Mouse (Mus musculus) C2C12 (cell line): ENCODE measurements around the gene Phactr1. TPM values are rescaled to one million over a fixed set of nuclear protein-coding genes. Genes with fewer than 3 reads are reported as not detected.

Source experiments
- H3K27me3 ChIP-seq: one replicate; pipeline ENCODE4 v1.6.1; 2011; ENCODE audit not compliant: control insufficient read depth, insufficient read depth, insufficient read length
- H3K36me3 ChIP-seq: one replicate; pipeline ENCODE4 v1.6.1; 2011; ENCODE audit not compliant: control insufficient read depth, insufficient read depth
- H3K4me3 ChIP-seq: one replicate; pipeline ENCODE4 v1.5.1; 2011; ENCODE audit warnings: mild to moderate bottlenecking, control low read depth; ENCODE audit not compliant: poor library complexity, insufficient read depth, severe bottlenecking
- H3K79me2 ChIP-seq: one replicate; pipeline ENCODE4 v1.6.1; 2011; ENCODE audit not compliant: control insufficient read depth, insufficient read depth
- H3K79me3 ChIP-seq: one replicate; pipeline ENCODE4 v1.6.1; 2011; ENCODE audit warnings: low read depth, control low read depth
- H3ac ChIP-seq: one replicate; pipeline ENCODE3; 2011; ENCODE audit warnings: low read depth; ENCODE audit not compliant: control insufficient read depth, insufficient read length
- CEBPB ChIP-seq: IDR thresholded peaks from one replicate; pipeline ENCODE4 v1.6.1; 2011; ENCODE audit warnings: low read depth, mild to moderate bottlenecking, control low read depth, moderate library complexity
- CTCF ChIP-seq: IDR thresholded peaks from one replicate; pipeline ENCODE4 v1.5.1; 2011; ENCODE audit not compliant: control insufficient read depth, insufficient read depth, insufficient read length
- FOSL1 ChIP-seq: IDR thresholded peaks from one replicate; pipeline ENCODE4 v1.8.0; 2011; ENCODE audit warnings: mild to moderate bottlenecking, low read length; ENCODE audit not compliant: poor library complexity, insufficient read depth, severe bottlenecking
- MAX ChIP-seq: IDR thresholded peaks from one replicate; pipeline ENCODE4 v1.6.1; 2011; ENCODE audit warnings: mild to moderate bottlenecking, control low read depth
- MYOD1 ChIP-seq: IDR thresholded peaks from one replicate; pipeline ENCODE4 v1.6.1; 2011; ENCODE audit warnings: low read depth; ENCODE audit not compliant: control insufficient read depth, insufficient read length
- MYOG ChIP-seq: IDR thresholded peaks from one replicate; pipeline ENCODE4 v1.6.1; 2011; ENCODE audit not compliant: control insufficient read depth, insufficient read length; ENCODE audit errors: extremely low read depth
- USF1 ChIP-seq: IDR thresholded peaks from one replicate; pipeline ENCODE4 v1.6.1; 2011; ENCODE audit warnings: low read depth, mild to moderate bottlenecking, control low read depth, moderate library complexity
- long read RNA-seq, 2 experiments: library from polyadenylated mRNA; unstranded; transcript quantifications; one replicate each; pipeline ENCODE4 v2.0.0; 2019 to 2020
- polyA plus RNA-seq: library from polyadenylated mRNA; unstranded; fragments of >200 nt; fragmentation: generic; extraction: Trizol; gene quantifications from one replicate; pipeline ENCODE4 v1.2.1, GENCODE M21; 2012; ENCODE audit warnings: missing spikeins

The Phactr1 gene
- polyA plus RNA-seq, result 0.05 TPM
- long read RNA-seq, experiment 1, result 0 reads
- long read RNA-seq, experiment 2, result 0 reads

- no peaks in the 10 kb centered on the region for H3K79me2 ChIP-seq
- H3K27me3 ChIP-seq, result peaks cover 17% of the 10 kb centered on the region
- no peak within 1 kb of the TSS for H3ac ChIP-seq
- TF ChIP-seq MYOG (no peak), MYOD1 (no peak), USF1 (no peak), MAX (no peak), CTCF (no peak), CEBPB (no peak), FOSL1 (no peak)
- no peaks in the 10 kb centered on the region for H3K79me3 ChIP-seq
- H3K4me3 ChIP-seq, result no peak within 1 kb of the TSS
- no peaks in the 10 kb centered on the region for H3K36me3 ChIP-seq
Measured at GRCm38 (mm10) chr13:42680391-42680994, at the start of gene Phactr1. Gene Phactr1 (plus strand): TSS chr13:42680623.

- Histone ChIP-seq H3ac (no peak overlapping the region), H3K4me3 (no peak overlapping the region), H3K79me3 (no peaks in the 10 kb centered on the region), H3K79me2 (no peaks in the 10 kb centered on the region), H3K27me3 (peaks cover 4% of the 10 kb centered on the region), H3K36me3 (no peaks in the 10 kb centered on the region)
- no peak for TF ChIP-seq MAX
- no peak for TF ChIP-seq USF1
- no peak for TF ChIP-seq MYOG
- no peak for TF ChIP-seq FOSL1
- TF ChIP-seq CEBPB, result no peak
- TF ChIP-seq MYOD1, result no peak
- no peak for TF ChIP-seq CTCF
Measured at GRCm38 (mm10) chr13:42634908-42635307, 45.5 kb upstream of the Phactr1 start.

GRCm38 (mm10) chr13:42650228-42650627 lies 30.2 kb upstream of the Phactr1 start:
- Histone ChIP-seq H3K79me3 (no peaks in the 10 kb centered on the region), H3K36me3 (no peaks in the 10 kb centered on the region), H3K79me2 (no peaks in the 10 kb centered on the region), H3K4me3 (no peak overlapping the region), H3ac (no peak overlapping the region), H3K27me3 (peaks cover 9% of the 10 kb centered on the region)
- TF ChIP-seq MYOD1 (no peak), MYOG (no peak), CTCF (no peak)

- Histone ChIP-seq H3K79me3 (no peaks in the 10 kb centered on the region), H3ac (no peak overlapping the region), H3K79me2 (no peaks in the 10 kb centered on the region), H3K27me3 (peaks cover 4% of the 10 kb centered on the region), H3K36me3 (no peaks in the 10 kb centered on the region), H3K4me3 (no peak overlapping the region)
- no peak for TF ChIP-seq CEBPB
- no peak for TF ChIP-seq MYOG
- TF ChIP-seq FOSL1, result no peak
- no peak for TF ChIP-seq MAX
Measured at GRCm38 (mm10) chr13:42656643-42657315, 23.6 kb upstream of the Phactr1 start.

GRCm38 (mm10) chr13:42671651-42672290 lies 8.7 kb upstream of the Phactr1 start:
- Histone ChIP-seq H3ac (no peak overlapping the region), H3K79me2 (no peaks in the 10 kb centered on the region), H3K4me3 (no peak overlapping the region), H3K27me3 (peaks cover 2% of the 10 kb centered on the region), H3K79me3 (no peaks in the 10 kb centered on the region), H3K36me3 (no peaks in the 10 kb centered on the region)
- no peak for TF ChIP-seq FOSL1
- TF ChIP-seq MYOD1, result no peak
- TF ChIP-seq CTCF, result no peak
- no peak for TF ChIP-seq MYOG
- no peak for TF ChIP-seq USF1
- TF ChIP-seq CEBPB, result no peak
- no peak for TF ChIP-seq MAX
